Mouse (Mus musculus) ES-E14 (cell line): ENCODE measurements at regions not wholly inside any gene's neighbourhood (a gene's known extent, or its start where the extent isn't known, plus 50 kb on each side); places are given as distances from the start of the nearest gene placed in this dataset.

Experiments used
- CHD2 ChIP-seq: IDR thresholded peaks from 2 replicates; pipeline ENCODE4 v1.6.1; 2014; ENCODE audit warnings: mild to moderate bottlenecking, low read depth, low read length, inconsistent platforms
- MAFK ChIP-seq: IDR thresholded peaks from 2 replicates; pipeline ENCODE4 v1.6.1; 2014; ENCODE audit warnings: mild to moderate bottlenecking, low read depth, low read length, inconsistent platforms; ENCODE audit not compliant: insufficient read depth

DNA sequence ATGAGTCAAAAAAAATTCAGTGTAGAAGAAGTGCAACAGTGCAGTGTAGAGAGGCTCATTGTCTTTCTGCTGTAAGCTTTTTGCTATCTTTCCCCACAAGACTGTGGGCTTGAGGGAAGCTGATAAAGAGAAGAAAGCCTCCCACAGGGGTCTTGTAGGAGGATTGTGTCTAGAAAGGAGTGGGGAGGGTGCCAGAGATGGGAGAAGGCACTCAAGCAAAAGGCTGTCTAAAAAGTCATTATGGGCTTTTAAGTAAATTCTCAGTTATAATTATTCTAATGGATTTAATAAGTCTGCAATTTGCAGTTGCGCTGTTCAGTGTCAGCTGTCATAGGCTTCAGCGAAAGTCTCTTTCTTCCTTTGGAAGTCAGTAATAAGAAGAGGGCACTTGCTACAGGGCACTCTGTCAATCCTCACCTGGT lies 917.0 kb upstream of the Lrrc6 start:
- TF ChIP-seq CHD2 (no peak), MAFK (no peak)
